Mouse (Mus musculus): ENCODE results near the gene Dgcr2.

DNA sequence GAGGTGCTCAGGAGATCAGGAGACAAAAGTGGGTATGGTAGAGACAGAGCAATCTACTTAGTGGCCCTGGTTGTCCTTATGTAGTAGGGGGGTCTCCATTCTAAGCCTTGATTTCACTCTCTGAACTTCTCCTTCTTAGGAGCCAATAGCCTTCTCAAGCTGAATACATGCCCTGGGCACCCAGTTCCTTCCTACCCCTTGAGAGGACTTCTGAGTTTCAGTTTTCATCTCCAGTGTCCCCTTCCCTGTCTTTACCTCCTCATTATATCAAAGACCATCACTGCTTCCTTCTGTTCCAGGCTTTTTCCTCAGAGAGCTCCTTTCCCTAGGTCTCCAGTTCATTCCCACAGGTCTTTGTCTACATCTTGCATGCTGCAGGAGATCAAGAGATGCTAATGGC, 101.8 kb downstream of the Dgcr2 start:
- no peak for TF ChIP-seq POLR2A (IDR thresholded peaks at IDR 0.05; ENCODE audit: borderline replicate concordance, low read depth, low read length)
- no peak for TF ChIP-seq CTCF (IDR thresholded peaks at IDR 0.05; ENCODE audit: low read depth, low read length)

All from bone marrow macrophage, adult 2 months (primary cell).